Mouse (Mus musculus): Measurements from ENCODE around the gene Polrmt.

The Polrmt gene

DNA sequence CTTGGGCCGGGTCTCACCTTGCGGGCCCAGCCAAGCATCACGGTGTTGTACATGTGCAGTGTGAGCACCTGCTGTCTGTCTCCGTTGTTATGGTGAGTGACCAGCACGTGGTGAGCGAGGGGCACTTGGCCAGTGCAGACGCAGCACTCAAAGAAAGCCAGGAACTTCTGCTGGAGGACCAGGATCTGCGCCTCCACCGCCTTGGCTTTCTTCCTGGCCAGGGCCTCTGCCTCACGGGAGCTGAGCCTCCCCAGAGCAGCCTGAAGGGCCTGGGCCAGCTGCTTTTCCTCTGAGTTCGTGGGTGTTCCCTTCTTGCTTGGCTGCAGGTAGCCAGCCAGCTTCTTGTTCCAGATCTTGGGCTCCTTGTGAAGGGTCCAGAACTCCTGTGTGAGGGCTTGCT lies 3.2 kb downstream of the Polrmt start:
- no peak for DNase-seq (ENCODE audit: low read depth, low spot score)

- DNase-seq (ENCODE audit: low read depth, low spot score): no peak
Measured at GRCm38 (mm10) chr10:79740863-79741262, 5.5 kb downstream of the Polrmt start.

DNA sequence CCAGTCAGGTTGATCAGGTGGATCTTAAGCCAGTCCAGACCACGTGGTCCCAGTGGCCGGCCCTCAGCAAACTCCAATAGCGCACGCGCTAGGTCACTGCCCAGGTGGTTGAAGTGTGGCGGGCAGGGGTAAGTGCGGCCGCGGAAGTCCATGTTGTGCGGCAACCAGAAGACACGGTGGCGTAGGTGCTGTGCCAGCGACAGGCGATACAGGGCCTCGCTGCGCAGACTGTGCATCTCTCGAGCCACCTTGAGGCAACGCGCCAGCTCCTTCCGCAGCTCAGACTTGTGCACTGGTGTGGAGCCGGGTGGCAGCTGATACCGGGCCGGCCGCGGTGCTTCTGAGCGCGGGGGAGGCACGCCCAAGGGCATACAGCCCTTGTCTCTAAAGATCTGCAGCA lies 7.1 kb downstream of the Polrmt start:
- no peak for DNase-seq (ENCODE audit: low read depth, low spot score)

- DNase-seq (ENCODE audit: low read depth, low spot score): no peak
Measured at GRCm38 (mm10) chr10:79738259-79738658, 8.1 kb downstream of the Polrmt start.

DNA sequence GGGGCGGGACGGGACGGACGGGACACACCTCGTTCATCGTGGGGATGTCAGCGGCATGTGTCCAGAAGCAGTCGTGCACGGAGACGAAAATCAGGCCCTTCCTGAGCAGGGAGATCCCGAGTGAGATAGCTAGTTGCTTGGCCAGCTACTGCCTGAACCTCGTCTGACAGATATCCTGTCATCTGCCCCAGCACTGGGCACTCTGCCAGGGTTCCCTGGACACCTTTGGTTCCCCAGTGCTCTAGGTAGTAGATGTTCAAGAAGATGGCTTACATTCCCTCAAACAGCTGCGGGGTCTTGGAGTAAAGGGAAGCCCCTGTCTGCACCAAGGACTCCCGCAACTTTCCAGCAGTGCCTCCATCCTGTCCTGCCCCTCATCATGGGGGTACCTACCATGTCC lies 9.7 kb downstream of the Polrmt start:
- no peak for DNase-seq (ENCODE audit: low read depth, low spot score)

DNA sequence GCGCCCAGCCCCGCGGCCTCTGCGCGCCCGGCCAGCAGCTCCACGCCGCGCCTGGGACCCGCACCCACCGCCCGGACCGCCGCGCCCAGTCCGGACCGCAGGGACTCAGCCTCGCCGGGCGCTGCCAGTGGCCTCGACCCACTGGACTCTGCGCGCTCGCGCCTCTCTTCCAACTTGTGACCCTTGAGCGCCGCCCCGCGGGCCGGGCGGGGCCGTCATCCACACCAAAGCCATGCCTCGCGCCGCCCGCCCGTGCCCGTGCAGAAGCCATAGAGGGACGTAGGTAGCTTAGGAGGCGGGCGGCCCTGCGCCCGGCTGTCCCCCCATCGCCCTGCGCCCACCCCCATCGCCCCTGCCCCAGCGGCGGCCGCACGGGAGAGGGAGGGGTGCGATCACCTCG lies 11.0 kb downstream of the Polrmt start:
- no peak for DNase-seq (ENCODE audit: low read depth, low spot score)

DNA sequence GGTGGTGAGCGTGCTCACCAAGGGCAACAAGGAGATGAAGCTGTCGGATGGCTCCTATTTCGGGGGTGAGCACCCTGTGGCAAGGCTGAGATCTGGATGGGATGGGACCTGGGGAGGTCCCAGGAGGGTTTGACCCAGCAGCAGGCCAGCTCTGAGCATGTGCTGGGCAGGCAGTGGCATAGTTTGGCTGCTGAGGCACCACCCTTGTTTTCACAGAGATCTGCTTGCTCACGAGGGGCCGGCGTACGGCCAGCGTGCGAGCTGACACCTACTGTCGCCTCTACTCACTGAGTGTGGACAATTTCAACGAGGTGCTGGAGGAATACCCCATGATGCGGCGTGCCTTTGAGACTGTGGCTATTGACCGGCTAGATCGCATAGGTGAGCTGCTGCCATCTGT lies 12.5 kb downstream of the Polrmt start:
- no peak for DNase-seq (ENCODE audit: low read depth, low spot score)

DNA sequence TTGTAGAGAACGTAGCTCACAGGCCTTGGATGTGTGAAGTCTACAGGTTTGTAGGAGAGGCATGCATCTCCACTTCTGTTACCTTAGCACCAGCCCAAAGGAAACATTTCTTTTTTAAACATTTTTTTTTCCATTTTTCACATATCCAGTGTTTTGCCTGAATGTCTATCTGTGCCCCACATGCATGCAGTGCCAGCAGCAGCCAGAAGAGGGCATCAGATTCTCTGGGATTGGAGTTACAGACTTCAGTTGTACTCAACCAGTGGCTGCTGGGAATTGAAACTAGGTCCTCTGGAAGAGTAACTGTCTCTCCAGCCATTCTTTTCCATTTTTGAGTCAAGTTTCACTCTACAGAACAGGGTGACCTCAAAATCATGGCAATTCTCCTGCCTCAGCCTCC lies 13.9 kb downstream of the Polrmt start:
- DNase-seq (ENCODE audit: low read depth, low spot score): no peak

GRCm38 (mm10) chr10:79729357-79729965 lies 16.9 kb downstream of the Polrmt start:
- no peak for DNase-seq (ENCODE audit: low read depth, low spot score)

DNA sequence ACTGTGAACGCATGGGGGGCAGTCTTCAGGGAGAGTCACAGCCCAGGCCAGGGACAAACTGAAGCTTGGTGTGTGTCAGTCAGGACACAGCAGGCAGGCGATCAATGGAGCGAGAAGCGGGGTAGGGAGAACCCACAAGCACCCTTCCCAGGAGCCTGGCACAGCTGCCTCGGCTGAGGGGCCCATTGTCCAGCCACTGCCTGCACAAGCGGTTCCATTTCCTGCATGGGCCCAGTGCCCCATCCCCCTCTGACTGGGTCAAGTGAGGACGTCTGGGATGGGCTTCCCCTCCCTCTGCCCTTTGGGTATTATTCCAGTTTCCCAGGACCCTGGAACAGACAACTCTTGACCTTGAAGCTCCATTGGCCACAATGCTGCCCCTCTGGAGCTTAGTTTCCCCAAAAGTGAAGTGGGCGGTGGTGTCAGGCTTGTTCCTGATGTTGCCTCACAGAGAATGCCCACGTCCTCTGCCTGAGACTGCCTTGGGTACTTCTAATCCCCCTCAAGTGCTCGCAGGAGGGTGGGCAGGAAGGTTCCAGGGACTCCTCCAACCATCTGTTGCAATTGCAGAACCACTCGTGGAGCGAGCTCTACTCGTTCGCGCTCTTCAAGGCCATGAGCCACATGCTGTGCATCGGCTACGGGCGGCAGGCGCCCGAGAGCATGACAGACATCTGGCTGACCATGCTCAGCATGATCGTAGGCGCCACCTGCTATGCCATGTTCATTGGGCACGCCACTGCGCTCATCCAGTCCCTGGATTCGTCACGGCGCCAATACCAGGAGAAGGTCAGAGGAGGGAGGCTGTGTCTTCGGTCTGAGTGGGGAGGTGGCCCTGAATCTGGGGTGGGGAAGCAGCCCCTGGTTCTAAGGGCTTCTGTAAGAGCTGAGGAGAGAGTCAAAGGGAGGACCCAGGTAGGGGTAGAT lies 17.8 kb downstream of the Polrmt start:
- DNase-seq (ENCODE audit: low read depth, low spot score): no peak

- DNase-seq (ENCODE audit: low read depth, low spot score): no peak
Measured at GRCm38 (mm10) chr10:79726090-79726489, 20.3 kb downstream of the Polrmt start.

DNA sequence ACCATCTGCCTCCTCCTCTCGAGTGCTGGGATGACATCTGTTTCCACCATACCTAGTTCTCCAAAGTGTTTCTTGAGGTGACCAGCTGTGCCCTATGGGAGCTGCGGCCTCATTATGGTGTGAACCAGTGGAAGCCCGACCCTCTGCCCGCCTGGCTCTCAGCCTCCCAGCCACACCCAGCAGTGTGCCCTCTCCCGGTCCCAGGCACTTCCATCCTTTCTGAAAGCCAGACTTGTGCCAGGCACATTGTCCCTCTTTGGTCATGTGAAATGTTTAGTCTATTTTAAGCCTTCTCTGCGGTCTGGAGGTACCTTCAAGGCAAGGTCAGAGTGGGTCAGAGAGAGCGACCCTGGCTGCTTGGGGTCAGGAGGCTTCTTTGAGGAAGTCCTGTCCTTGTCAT lies 22.7 kb downstream of the Polrmt start:
- DNase-seq (ENCODE audit: low read depth, low spot score): no peak

- DNase-seq (ENCODE audit: low read depth, low spot score): no peak
Measured at GRCm38 (mm10) chr10:79723047-79723446, 23.3 kb downstream of the Polrmt start.

DNA sequence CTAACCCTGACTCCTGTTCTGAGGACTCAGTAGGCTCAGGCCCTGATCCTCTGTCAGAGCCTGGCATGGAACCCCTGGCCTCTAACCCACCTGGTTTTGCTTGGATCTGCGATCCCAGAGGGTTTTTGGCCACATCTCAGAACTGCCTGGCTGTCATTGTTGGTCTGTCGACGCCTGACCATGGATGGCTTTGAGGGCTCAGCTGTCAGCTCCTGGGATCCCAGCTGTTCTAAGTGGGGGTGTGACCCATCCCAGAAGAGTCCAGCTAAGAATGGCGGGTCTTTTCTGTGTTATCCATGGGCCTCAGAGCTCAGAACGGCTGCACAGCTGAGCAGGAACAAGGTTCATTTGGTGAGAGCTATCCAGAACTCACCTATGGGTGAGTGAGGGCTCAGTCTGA lies 25.3 kb downstream of the Polrmt start:
- no peak for DNase-seq (ENCODE audit: low read depth, low spot score)

GRCm38 (mm10) chr10:79717640-79718357 lies 28.6 kb downstream of the Polrmt start:
- no peak for DNase-seq (ENCODE audit: low read depth, low spot score)

GRCm38 (mm10) chr10:79716988-79717355 lies 29.4 kb downstream of the Polrmt start:
- DNase-seq (ENCODE audit: low read depth, low spot score): no peak

DNA sequence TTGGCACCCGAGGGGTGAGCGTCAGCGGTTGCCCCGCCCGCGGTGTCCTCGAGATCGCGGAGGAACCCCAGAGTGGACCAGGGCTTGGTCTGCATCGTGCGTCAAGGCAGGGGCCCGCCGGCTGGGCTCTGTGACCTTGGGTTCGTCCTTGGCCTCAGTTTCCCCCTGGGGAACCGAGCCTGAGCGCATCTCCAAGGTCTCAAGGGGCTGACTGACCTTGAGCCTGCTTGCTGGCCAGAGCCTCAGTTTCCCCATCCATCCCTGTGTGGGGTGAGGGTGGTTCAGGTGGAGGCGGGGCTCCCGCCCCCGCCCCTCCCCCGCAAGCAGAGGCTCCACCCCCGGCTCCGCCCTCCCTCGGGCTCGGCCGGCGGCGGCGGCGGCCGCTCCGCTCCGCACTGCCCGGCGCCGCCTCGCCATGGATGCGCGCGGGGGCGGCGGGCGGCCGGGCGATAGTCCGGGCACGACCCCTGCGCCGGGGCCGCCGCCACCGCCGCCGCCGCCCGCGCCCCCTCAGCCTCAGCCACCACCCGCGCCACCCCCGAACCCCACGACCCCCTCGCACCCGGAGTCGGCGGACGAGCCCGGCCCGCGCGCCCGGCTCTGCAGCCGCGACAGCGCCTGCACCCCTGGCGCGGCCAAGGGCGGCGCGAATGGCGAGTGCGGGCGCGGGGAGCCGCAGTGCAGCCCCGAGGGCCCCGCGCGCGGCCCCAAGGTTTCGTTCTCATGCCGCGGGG lies 30.0 kb downstream of the Polrmt start, which contains the start of gene Hcn2:
TSS of gene Hcn2 (plus strand) at position 381 of the 734 bp plus-strand sequence.
- no peak for DNase-seq (ENCODE audit: low read depth, low spot score)

- DNase-seq (ENCODE audit: low read depth, low spot score): no peak
Measured at GRCm38 (mm10) chr10:79714996-79715395, 31.4 kb downstream of the Polrmt start.

DNA sequence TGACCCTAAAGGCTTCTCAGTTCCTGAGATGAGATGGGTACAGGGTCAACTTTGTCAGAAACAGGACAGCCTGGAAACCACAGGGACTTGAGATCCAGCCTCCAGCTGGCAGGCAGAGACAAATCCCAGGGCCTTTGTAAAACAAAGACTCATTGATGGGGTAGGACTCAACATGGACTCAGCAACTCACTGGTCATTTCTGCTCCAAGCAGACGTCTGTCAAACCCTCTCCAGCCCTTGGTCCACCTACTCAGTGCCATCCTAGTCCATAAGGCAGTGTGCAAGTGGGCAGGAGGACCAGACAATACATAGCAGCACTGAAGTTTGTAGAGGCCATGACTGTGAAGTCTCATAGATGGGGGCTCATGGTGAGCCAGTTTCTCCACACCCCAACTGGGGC lies 33.2 kb downstream of the Polrmt start:
- DNase-seq (ENCODE audit: low read depth, low spot score): no peak

DNA sequence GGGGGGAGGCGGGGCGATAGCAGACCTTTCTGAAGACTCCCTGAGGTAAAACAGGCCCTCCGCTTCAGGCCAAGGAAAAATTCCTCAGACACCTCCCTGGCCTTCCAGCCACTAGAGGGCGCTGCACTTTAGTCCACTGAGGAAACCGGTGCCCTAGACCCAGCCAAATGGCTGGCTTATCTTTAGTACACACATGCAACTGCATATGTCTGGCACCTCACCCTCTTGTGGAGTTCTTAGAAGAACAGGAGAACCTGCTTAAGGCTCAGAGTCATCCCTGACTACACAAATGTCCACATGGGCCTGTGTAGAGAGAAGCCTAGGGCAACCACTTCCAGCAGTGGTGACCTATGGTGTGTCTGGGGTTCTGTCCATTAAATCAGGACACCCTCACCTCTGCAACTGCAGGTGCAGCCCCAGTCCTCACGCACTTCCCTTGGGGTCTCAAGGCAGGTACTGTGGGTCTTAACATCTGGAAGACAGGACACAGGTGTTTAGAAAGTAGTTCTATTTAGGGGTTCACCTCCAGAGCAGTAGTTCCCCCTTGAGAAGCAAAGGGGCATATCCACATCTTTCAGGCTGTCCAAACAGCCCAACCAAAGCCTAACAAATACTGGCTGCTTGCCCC lies 33.8 kb downstream of the Polrmt start:
- peak; percentile 68 for DNase-seq (ENCODE audit: low read depth, low spot score)

GRCm38 (mm10) chr10:79712029-79712428 lies 34.4 kb downstream of the Polrmt start:
- no peak for DNase-seq (ENCODE audit: low read depth, low spot score)
